Mouse (Mus musculus) lung, adult 2 months (tissue): ENCODE data around the gene Clcn1. TPM values are rescaled to one million over a fixed set of nuclear protein-coding genes. Genes with fewer than 3 reads are reported as not detected.

ENCODE experiments used
- DNase-seq: peaks from one replicate; pipeline ENCODE4 v3.0.0; 2022
- H3K4me1 ChIP-seq: fragments of 200-500 bp; 2 replicates; pipeline ENCODE4 v1.6.1; 2011; ENCODE audit warnings: low read length; ENCODE audit not compliant: control insufficient read depth, insufficient read depth
- H3K4me3 ChIP-seq: fragments of 200-500 bp; replicated peaks from 2 replicates; pipeline ENCODE3; 2011; ENCODE audit warnings: low read depth, mild to moderate bottlenecking, control low read depth, low read length; ENCODE audit errors: extremely low read depth
- CTCF ChIP-seq: fragments of 200-500 bp; IDR thresholded peaks from 2 replicates; pipeline ENCODE4 v1.5.1; 2011; ENCODE audit warnings: mild to moderate bottlenecking, low read length, control low read depth; ENCODE audit not compliant: insufficient read depth
- POLR2A ChIP-seq: fragments of 200-500 bp; IDR thresholded peaks from 2 replicates; pipeline ENCODE4 v1.6.1; 2011; ENCODE audit warnings: low read depth, mild to moderate bottlenecking, control low read depth, low read length, borderline replicate concordance; ENCODE audit errors: extremely low read depth
- WGBS: fragments of 180-500 bp; shearing (Covaris S2); methylation state at CpG from one replicate; pipeline ENCODE4 v1.1.7; 2018; 5-methylcytosine and 5-hydroxymethylcytosine counted together
- polyA plus RNA-seq: library from polyadenylated mRNA; depleted of rRNA; stranded (reverse); fragments of >200 nt; gene quantifications from 2 replicates; pipeline ENCODE4 v1.2.3, GENCODE M21; 2012

Gene Clcn1
- polyA plus RNA-seq, 1 experiment: 1.5 TPM

DNA sequence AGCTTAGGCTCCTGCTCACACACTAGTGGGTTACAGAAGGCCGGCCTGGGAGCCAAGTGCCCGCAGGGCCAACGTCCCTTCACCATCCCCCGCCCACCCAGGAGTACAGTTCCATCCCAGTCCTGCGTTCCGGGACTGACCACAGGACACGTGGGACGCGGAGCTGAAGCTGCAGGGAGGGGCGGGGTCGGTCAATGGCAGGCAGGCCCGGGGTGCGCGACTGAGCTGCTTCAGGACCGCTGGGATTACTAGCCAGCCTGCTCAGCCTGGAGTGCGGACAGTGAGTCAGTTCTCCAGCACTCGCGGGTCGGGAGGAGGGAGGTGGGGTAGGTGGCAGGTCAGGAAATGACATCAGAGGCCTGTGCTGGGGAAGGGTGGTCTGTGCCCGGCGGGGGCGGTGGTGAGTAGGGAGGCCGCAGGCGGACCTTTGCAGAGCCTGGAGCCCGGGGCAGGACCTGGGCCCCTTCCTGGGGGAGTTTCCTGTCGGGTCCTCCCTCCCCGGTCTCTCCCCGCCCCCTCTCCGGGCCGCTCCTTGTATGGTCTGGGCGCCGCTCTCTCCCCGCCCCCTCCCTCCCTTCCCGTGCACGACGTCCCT is 63.0 kb downstream of the Clcn1 start, which contains the start of gene Zyx:
Gene Zyx (plus strand): TSS at position 205 of the 595 bp plus-strand sequence.
- peak; percentile 90 for DNase-seq
- Histone ChIP-seq H3K4me3 (peak within 1 kb of the TSS; percentile 71), H3K4me1 (peaks cover 19% of the 10 kb centered on the region)
- WGBS: under 1% methylated on average over 33 of the region's 36 CpGs
- TF ChIP-seq CTCF (no peak), POLR2A (peak; percentile 90; the same call in 1 of the 2 replicates)

DNA sequence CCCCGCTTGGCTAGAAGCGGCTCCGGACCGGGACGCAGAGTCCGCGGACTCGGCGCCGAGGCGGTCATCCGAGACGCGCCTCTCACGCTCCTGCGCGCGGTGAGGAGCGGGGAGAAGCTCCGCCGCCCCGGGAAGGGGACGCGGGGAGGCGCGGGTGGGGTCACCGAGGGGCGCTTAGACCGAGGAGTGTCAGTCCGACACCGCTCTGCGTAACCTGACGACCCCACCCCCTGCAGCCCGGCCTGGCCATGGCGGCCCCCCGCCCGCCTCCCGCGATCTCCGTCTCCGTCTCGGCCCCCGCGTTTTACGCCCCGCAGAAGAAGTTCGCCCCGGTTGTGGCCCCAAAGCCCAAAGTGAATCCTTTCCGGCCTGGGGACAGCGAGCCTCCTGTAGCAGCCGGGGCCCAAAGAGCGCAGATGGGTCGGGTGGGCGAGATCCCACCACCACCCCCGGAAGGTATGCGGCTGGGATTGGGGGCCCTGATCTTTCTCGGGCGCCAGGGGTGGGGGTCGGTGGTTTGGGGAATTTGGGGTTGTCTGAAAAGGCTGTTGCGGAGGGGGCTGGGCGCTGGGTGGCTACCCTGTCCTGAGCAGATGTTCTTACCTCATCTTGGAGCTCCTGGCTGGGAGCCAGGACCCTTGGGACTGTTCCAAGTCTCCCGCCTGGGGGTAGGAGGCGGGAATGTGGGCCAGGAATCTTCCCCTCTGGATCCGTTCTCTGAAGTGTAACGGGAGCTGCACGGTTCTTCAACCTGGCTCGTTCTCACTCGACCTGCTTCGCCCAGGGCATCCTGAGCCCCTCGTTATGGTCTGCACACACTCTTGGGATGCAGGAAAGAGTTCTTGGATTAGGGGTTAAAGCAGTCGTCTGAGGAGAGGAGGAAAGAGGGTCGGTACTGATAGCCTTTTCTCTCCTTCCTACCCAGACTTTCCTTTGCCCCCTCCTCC is 63.8 kb downstream of the Clcn1 start:
- TF ChIP-seq POLR2A: peak; percentile 97
- TF ChIP-seq CTCF: no peak
- Histone ChIP-seq H3K4me1 (peaks cover 24% of the 10 kb centered on the region), H3K4me3 (peak overlapping the region; percentile 71)
- peak; percentile 73 for DNase-seq
- 1% methylated on average over 72 of the region's 72 CpGs for WGBS

DNA sequence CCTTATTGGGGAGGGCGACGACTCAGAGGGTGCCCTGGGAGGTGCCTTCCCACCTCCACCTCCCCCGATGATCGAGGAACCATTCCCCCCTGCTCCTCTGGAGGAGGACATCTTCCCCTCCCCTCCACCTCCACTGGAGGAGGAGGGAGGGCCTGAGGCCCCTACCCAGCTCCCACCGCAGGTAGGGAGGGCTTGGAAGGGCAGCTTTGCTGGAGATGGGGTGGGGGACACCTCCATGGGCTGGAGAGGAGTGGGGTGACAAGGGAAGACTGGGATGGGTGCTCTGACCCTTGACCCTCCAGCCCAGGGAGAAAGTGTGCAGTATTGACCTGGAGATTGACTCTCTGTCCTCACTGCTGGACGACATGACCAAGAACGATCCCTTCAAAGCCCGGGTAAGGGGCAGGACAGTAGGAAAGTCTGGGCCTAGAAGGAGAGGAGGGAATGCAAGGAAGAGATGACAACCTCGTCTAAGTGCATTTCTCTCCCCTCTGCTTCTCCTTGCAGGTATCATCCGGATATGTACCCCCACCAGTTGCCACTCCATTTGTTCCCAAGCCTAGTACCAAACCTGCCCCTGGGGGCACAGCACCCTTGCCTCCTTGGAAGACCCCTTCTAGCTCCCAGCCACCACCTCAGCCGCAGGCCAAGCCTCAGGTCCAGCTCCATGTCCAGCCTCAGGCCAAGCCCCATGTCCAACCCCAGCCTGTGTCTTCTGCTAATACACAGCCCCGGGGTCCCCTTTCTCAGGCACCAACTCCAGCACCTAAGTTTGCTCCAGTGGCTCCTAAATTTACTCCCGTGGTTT is 64.7 kb downstream of the Clcn1 start:
- Histone ChIP-seq H3K4me1 (peaks cover 24% of the 10 kb centered on the region), H3K4me3 (peak overlapping the region; percentile 71)
- TF ChIP-seq CTCF (no peak), POLR2A (0 out of 2 replicates have a peak, but pooled peaks have one; percentile 38)
- WGBS: 41% methylated on average over 13 of the region's 13 CpGs
- DNase-seq: no peak

DNA sequence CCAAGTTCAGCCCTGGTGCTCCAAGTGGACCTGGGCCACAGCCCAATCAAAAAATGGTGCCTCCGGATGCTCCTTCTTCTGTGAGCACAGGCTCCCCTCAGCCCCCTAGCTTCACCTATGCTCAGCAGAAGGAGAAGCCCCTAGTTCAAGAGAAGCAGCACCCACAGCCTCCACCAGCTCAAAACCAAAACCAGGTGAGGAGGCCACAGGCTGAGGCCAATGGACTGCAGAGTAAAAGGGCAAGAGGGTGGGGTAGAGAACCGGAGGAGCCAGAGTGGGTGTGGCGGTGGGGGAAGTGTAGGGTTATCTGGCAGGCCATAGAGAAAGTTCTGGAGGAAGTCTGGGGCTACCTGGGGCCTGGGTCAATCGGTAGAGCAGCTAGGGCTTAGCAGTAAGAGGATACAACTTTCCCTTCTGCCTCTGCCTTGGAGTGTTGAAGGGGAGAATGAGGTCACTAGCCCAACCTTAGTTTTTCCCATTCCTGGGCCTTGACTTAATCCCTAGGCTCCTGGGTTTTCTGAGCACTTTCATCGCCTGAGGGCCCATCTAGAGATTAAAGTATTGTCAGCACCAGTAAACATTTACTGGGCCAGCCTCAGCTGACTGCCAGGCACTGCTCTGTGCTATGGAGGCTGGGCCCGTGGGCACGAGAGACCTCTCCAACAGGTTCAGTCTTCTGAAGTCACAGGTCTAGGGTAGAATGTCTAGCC is 65.4 kb downstream of the Clcn1 start:
- no peak for TF ChIP-seq POLR2A
- no peak for TF ChIP-seq CTCF
- Histone ChIP-seq H3K4me1 (peaks cover 26% of the 10 kb centered on the region), H3K4me3 (peak overlapping the region; percentile 71)
- DNase-seq: no peak
- 42% methylated on average over 7 of the region's 7 CpGs for WGBS

DNA sequence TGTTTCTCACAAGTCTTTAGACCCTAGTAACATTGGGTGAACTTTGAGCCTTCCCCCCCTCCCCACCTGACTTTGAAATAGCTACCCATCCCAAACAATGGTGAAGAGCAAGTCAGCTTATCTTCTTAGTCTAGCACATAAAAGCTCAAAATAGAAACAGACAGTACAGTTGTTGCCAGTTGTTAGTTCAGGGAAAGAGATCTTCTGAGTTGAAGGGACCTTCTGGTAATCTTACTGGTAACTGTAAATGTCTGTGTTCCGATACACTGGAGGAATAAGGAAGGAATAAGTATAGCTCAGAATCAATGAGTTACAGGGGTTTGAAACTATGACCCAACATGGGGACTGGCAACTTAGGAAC is 66.0 kb downstream of the Clcn1 start:
- TF ChIP-seq POLR2A (no peak), CTCF (no peak)
- Histone ChIP-seq H3K4me1 (peaks cover 26% of the 10 kb centered on the region), H3K4me3 (peak overlapping the region; percentile 24)
- WGBS: 76% methylated on average over 1 of the region's 1 CpGs
- no peak for DNase-seq

DNA sequence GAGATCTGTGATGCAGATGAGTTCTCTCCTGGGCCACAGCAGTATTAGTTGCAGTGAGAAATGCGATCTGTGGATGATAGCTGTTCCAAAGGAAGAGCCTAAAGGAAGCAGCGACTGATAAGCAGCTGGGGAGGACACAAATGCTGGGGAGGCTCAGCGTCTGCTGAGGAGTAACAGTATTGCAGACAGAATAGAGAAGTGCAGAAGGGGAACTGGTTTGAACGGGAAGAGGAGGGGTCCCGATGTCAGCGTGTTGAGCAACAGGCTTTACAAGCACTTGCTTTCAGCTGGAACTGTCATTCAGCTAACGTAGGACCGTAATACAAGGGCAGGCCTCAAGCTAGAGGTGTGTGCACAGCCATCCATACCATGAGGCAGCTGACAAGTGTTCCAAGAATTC is 66.7 kb downstream of the Clcn1 start:
- peak overlapping the region; percentile 3 for H3K4me3 ChIP-seq
- WGBS: 34% methylated on average over 8 of the region's 8 CpGs
- H3K4me1 ChIP-seq: peaks cover 26% of the 10 kb centered on the region
- no peak for DNase-seq
- no peak for TF ChIP-seq CTCF
- 0 out of 2 replicates have a peak, but pooled peaks have one; percentile 7 for TF ChIP-seq POLR2A

DNA sequence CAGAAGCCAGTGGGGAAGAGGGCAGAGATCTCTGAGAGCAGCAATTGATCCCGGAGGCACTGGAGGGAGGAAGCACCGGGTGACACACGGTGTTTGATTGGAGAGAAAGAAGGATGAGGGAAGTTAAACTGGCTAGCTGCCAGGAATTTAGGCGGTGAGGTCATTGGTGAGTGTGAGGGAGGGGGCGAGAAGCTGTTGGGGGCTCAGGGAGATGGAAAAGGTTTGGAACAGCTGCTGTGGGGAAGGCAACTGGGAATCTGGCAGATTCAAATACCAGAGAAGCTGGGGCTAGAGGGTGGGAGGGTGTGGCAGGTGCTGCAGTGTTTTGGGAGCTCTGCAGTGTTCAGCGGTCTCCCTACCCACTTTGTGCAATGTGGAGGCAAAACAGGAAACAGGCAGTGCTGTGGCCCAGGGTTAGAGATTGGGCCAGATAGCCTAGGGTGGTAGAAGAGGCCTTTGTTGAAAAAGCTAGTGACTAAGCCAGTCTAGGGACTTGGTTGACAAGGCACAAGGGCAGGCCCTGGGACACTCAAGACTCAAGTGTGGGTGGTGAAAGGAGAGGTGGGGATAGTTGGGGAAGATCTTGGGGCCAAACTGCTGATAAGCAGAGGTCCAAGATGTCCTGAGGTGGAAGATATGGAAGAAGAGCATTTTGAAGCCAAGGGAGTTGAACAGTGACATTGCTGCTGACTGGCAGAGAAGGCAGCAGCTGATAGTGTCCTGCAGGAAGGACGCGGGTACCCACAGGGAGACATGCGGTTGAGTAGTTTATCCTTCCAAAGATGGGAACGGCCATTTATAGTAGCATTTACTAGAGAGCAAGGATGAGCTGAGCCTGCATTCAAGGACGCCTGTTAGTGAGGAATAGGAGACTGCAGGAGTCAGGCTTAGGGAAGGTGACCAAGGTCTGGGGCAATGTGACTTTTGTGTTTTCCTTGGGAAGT is 67.9 kb downstream of the Clcn1 start:
- 34% methylated on average over 11 of the region's 11 CpGs for WGBS
- TF ChIP-seq POLR2A: no peak
- TF ChIP-seq CTCF: no peak
- H3K4me1 ChIP-seq: peaks cover 30% of the 10 kb centered on the region

DNA sequence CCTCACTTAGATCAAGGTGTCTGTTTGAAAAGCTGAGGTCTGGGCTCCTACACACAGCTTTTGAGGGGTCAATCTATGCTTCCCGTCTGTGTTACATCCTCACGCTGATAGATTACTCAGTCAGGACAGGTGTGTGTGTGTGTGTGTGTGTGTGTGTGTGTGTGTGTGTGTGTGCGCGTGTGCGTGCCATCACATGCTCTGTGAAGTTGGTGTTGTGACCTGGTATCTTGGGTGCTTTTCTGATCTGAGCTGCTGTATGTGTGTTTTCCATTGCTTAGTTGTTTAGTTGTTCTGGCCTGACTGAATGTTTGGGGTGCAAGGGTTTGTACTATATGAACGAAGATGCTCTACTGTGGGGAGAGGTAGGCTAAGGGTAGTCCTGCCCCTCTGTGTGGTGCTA is 68.9 kb downstream of the Clcn1 start:
- no peak for DNase-seq
- TF ChIP-seq POLR2A (no peak), CTCF (no peak)
- Histone ChIP-seq H3K4me3 (no peak overlapping the region), H3K4me1 (peaks cover 34% of the 10 kb centered on the region)
- 89% methylated on average over 6 of the region's 6 CpGs for WGBS

More for the DNA sequence above, 67.9 kb downstream of the Clcn1 start:
- peak overlapping the region; percentile 1 for H3K4me3 ChIP-seq
- DNase-seq: no peak
